Mouse (Mus musculus) urinary bladder, adult 18-20 months (tissue): ENCODE data around the gene Capzb.

ENCODE experiments used
- DNase-seq, 2 experiments: peaks; one replicate each; pipeline ENCODE4 v3.0.0; 2022; ENCODE audit warnings: low spot score in 2 of 2, mixed read lengths in 2 of 2

The Capzb gene

DNA sequence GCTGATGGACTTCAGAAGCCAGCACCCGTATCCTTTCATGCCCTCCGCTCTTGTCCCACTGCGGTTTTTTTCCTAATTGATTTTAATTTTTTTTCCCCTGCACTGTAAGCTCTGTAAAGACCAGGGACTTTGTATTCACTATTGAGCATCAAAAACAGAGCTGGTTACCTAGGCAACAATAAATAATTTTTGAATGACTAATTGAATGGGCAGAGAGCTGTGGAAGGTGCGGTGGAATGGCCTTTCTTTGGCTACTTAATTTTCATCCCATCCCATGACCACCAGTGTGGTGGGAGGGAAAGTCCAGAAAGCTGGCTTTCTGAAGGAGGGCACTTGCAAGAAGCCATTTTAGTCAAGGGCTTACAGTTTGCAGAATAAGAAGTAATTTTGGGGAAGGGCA lies 41.6 kb downstream of the Capzb start:
- no peak for DNase-seq

DNA sequence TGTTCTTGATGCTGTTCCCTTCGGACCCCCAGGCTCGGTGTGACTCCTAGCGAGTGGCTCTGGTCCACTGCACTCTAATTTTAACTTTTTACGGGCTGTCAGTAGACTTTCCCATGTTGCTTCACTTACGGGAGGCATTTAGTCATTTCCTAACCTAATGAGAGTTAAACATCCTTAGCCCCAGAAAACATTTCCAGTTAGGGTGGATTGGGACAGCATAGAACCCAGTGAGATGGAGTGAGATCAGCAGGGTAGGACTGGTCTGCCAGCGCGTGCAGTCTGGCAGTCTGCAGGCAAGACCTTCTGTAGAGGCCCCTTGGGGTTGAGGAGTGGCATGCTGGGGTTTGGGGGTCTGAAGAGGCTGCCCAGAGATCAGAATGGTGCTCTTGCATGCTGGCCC lies 42.9 kb downstream of the Capzb start:
- DNase-seq: no peak

DNA sequence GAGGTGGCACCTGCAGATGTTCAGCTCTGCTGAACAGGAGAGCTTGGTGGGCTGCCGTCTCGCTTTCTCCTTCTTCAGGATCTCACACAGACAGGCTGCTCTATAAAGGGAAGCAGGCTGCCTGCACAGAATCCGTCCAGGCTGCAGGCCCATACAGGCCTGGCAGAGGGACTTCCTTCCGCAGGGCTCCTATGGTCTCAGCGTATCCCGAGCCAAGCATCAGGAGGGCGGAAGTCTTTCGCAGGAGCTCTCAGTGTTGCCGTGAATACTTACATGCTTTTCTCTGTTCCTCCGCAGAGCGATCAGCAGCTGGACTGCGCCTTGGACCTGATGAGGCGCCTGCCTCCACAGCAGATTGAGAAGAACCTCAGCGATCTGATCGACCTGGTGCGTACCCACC lies 45.9 kb downstream of the Capzb start:
- no peak for DNase-seq

DNA sequence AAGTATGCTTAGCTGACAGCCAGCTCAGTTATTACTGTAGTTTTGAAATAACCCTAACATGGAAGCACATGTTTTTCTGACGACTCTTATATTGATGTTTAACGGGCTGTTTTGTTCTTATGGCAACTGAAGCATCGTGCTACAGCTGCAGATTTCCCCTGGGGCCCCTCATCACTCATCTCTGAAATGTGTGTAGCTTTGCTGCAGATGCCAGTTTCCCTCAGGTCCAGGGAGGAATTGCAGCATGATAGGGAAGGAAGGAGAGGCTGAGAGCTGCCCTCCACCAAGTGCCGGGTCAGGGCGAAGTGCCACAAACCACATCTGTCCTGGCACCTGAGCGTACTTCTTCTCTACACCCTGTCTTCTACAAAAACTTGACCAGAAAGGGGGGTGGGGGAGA lies 47.6 kb downstream of the Capzb start:
- no peak for DNase-seq

DNA sequence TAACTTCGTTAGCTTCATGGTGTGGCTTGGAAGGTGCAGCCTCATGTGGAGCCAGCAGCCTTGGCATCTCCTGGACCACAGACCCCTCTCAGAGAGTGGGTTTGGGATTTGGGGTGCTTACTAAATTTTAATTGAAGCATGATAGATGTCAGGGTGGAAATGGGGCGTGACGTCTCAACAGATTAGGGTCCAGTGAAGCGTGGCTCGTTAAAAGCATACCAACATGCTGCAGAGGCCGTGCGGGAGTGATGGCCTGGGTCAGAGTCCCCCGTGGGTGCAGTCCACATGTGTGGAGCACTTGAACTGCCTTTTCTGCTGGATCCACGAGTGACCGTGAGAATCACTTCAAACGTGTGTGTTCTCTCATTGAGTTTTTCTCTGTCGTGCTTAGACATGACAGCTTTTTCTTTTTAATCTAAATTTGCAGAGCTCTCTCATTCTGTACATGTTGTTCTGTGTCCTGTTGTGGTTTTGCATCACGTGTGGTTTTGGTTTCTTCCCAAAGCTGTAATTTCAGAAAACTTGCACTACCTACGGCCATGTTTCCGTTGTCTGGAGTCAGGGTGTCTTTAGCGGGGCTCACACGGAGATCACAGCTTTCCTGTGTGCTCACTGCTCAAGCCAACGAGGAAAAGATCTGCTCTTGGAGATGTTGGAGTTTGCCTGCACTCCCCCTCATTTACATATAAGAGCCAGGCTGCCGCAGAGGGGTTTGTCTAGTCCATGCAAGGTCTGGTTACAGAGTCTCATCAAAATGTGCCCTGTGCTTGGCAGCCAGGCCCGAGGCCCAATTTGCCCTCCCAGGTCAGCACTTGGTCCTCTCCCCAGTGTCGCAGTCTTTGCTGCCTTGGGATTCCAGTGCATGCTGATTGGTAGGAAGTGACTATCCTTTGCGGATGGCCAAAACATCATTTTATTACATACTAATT lies 49.2 kb downstream of the Capzb start:
- DNase-seq: no peak

GRCm38 (mm10) chr4:139242607-139242955 lies 49.9 kb downstream of the Capzb start:
- DNase-seq: no peak

GRCm38 (mm10) chr4:139244176-139244575 lies 51.5 kb downstream of the Capzb start:
- no peak for DNase-seq

DNA sequence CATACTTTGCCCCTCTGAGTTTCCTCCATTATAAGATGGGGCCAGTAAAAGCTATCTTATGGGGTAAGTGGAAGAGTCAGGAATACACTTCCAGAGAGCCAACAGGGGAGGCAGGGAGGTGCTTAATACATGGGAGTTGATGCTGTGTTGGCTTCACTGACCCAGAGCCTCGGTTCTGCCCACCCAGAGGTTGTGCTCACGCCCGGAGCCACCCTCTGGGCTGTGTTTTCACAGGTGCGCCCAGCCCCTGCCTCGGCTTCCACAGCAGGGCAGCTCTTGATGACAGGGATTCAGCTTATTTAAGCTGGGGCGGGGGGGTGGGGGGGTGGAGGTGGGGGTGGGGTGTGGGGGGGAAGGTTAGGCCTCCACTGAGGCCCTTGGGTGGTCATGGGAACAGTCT lies 52.1 kb downstream of the Capzb start:
- DNase-seq: no peak

DNA sequence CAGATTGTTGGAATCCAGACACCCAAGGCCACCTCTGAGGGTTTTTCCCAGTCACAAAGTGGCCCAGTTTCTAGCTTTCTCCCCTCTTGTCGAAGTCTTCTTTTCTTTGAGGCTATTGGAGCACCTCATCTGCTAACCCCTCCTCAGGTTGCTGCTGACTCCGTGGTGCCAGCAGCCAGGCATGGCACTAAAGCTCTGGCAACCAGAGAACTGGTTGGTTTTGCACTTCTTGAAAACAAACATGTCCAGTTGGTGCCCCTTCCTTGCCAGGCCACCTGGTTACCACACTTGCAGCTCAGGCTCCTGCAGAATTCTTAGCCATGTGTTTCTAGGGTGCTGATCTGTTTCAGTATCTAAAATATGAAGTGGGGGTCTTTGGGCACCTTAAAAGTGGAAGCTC lies 52.8 kb downstream of the Capzb start:
- DNase-seq: no peak

DNA sequence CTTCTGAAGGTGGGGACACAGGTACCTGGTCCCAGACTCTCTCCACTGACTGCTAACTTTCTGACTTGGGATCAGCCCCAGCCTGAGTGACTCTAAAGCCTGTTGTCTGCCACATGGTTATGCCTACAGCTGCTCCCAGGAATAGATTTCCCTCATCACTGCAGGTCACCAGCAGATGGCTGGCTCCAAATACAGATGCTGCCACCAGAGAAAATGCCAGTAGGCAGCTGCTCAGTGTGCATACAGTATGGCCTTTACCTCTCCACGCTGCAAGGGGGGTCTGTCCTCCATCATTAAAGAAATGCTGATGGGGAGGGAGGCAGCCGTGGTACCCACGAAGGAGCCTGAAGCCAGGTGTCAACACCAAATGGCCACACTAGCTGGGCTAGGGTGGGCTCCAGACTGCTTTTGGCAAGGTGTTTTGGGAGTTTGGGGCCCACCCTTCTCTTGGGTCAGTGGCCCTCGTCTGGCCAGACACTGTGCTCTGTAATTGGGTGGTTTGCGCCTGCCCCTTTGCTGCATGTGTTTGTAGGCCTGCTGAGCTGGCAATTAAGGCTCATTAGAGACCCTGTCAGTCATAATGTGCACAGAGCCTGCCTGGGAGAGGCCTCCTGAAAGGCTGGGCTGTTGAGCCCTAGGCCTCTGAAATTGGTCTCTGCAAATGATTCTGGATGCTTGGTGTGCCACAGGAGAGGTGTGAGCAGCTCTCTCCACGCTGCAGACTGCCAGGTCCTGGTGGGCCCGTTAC lies 53.6 kb downstream of the Capzb start:
- no peak for DNase-seq

GRCm38 (mm10) chr4:139247966-139248365 lies 55.3 kb downstream of the Capzb start:
- no peak for DNase-seq

GRCm38 (mm10) chr4:139248736-139249135 lies 56.0 kb downstream of the Capzb start:
- DNase-seq: no peak

GRCm38 (mm10) chr4:139250043-139250442 lies 57.3 kb downstream of the Capzb start:
- peak in 1 of 2 experiments; percentile 47 for DNase-seq

- DNase-seq: no peak
Observed at GRCm38 (mm10) chr4:139250886-139251285, 58.2 kb downstream of the Capzb start.

DNA sequence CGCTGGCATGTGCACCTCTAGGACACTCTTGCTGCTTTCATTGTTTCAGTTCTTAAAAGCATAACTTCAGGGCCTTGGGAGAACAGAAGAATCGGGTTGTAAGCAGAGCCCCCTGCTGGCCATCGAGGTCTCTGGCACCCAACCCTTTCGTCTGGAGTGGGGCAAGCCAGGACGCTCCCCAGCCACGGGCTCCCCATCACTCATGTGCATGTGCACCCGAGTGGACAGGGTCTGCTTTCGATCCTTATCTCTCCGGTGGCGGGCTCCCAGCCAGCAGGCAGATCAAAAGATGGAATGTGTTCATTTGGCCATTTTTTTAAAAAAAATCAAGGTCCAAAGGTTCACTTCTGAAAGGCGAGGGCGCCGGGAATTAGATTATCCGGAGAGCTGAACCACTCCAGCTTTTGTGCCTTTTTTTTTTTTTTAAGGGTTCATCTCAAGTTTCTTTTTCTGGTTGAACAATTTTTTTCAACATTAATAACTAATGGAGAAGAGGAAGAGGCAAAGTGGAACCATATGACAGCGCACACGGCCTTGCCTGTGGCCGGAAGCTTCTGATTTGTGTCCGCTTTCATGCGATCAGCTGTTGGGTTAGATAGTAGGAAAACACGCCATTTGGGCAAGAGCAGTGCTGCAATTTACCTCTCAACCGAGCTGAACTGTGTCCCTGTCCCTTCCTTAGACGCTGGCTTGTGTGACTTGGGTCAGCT lies 59.5 kb downstream of the Capzb start:
- DNase-seq: peak; percentile 74 to 79

- no peak for DNase-seq
Observed at GRCm38 (mm10) chr4:139253206-139253605, 60.5 kb downstream of the Capzb start.

- DNase-seq: no peak
Observed at GRCm38 (mm10) chr4:139256146-139256545, 63.4 kb downstream of the Capzb start.

- DNase-seq: no peak
Observed at GRCm38 (mm10) chr4:139256708-139257107, 64.0 kb downstream of the Capzb start.

DNA sequence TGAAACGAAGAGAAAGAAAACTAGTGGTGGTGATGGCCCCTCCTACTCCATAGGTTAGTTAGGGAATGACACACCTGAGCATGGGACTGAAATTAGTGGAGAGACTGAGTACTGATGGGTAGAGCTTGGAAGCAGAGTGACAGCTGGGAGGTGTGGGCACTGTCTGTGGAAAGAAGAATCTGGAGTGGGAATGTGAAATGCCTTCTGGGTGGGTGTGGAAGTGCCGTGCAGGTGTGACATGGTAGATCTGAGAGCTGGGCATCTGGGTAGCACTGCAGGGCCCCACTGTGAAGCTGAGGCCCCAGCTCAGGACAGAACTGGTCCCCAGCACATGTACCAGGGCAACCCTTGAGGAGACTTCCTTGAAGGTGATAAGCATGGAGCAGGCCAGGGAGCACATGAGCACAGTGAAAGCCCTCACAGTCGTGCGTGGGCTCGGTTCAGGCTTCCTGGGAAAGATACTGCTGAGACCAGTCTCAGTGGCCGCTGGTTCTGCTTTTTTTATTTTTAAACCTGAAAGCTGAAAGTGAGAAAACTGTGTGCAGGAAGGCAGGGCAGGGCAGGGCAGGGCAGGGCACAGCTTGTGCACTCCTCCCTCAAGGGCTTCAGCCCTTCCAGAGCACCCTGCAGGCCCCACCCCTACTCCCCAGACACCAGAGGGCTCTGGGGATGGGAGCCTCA lies 66.1 kb downstream of the Capzb start:
- no peak for DNase-seq

DNA sequence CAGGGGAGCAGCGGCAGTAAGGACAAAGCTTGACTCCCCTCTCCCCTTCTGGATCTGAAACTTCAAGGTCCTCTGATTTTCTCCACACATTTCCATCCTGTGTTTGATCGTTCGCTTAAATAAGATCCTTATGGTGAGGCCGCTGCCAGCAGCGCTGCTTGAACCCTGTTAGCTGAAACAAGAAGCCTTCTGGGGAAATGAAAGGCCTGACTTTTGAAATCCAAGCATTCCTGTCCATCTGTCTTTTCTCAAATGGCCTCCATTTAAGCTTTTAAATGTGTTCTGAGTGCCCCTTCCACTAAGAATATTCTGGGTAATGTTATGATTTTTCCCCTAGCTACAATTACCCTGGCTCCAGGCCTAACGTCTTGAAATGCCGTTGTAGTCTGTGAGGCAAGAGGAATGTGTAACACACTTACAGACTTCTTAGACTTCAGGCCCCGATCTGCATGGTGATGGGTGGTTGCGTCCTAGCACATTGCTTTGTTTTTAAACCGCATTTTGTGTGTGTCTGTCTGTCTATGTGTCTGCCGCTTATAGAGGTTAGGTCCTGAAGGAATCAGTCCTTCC lies 66.7 kb downstream of the Capzb start:
- no peak for DNase-seq

GRCm38 (mm10) chr4:139262981-139263380 lies 70.3 kb downstream of the Capzb start:
- no peak for DNase-seq
